Mouse (Mus musculus) limb, embryonic 10.5 days (tissue): Measurements from ENCODE around the gene Luc7l. TPM values are rescaled to one million over a fixed set of nuclear protein-coding genes. Genes with fewer than 3 reads are reported as not detected.

Experiments used
- polyA plus RNA-seq: library from polyadenylated mRNA; unstranded; fragments of >200 nt; fragmentation: Nextera tagmentation; extraction: Ambion mirVana; gene quantifications from 2 replicates; pipeline ENCODE4 v1.2.1, GENCODE M21; 2016

Luc7l gene
- polyA plus RNA-seq, 1 experiment from 2014 or later: 137 TPM

Other genes starting within 250 kb of the Luc7l start
- gene Rab11fip3, start 183.3 kb upstream of the Luc7l start, polyA plus RNA-seq: 20.9 and 22.1 TPM in 2 replicates
- 23.0 and 26.3 TPM in 2 replicates for gene Decr2, start 162.6 kb upstream of the Luc7l start, polyA plus RNA-seq
- 163 and 186 TPM in 2 replicates for gene Nme4, start 157.3 kb upstream of the Luc7l start, polyA plus RNA-seq
- 0.53 and 0.56 TPM in 2 replicates for gene Tmem8, start 139.6 kb upstream of the Luc7l start, polyA plus RNA-seq
- 302 and 336 TPM in 2 replicates for gene Mrpl28, start 129.4 kb upstream of the Luc7l start, polyA plus RNA-seq
- gene Axin1, start 114.2 kb upstream of the Luc7l start, polyA plus RNA-seq: 11.5 and 14.2 TPM in 2 replicates
- gene Pdia2, start 53.8 kb upstream of the Luc7l start, polyA plus RNA-seq: 0.53 and 0.58 TPM in 2 replicates
- 1.3 and 1.5 TPM in 2 replicates for gene Rgs11, start 49.9 kb upstream of the Luc7l start, polyA plus RNA-seq
- gene Arhgdig, start 45.1 kb upstream of the Luc7l start, polyA plus RNA-seq: 2.0 and 4.2 TPM in 2 replicates
- gene Fam234a, start 8.7 kb upstream of the Luc7l start, polyA plus RNA-seq: 21.5 and 28.0 TPM in 2 replicates
- gene Neurl1b, start 161.9 kb downstream of the Luc7l start, polyA plus RNA-seq: 0.05 and 0.10 TPM in 2 replicates